In the genomic region with DNA sequence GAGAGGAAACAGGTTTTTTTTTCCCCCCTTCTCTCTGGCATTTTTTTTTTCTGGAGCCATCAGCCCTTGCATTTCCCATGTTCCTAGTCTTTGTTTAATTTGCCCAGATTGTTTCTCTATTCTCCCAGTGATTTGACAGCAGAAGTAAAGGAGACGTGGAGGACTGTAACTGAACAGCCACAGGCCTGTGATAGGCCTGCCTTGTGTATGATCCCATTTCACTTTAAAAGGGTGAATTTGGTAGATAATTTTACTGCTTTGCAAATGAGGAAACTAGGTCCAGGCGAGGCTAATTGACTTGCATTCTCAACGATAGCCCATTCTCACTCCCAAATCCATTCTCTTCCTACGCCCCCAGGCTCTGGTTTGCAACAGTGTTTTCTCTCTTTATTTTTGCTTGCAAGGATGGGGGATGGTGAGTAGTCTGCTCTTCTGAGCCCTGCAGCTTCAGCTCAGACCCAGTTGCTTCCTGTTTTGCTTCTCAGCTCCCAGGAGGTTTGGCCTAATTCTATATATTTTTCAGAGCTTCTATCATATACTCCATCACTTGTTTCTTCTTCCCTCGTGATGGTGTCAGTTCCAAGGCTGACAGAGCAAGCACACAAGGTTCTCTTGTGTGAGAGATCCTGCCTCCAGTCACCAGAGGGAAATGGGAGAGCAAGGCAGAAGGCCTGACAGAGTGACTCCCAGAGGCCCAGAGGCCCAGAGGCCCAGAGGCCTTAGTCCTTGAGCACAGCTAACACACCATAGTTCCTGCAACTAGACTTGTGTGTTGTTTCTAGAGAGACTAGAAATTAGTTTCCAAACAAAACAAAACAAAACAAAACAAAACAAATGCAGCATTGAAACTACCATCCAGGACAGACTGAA, we compare ENCODE assay signal across 8 mouse cellular contexts.
DNase-seq lines count a peak whose midpoint lies in the region; ATAC-seq lines count a peak whose summit lies in the region.

No protein-coding gene starts in this region.

- no peak overlapping the region for H3K4me2 ChIP-seq in hindbrain, embryonic 13.5 days
- H3K4me2 ChIP-seq in stomach, embryonic 14.5 days (replicated peaks; ENCODE audit: low read depth, low read length), result no peak overlapping the region

- H3K36me3 ChIP-seq in hindbrain, embryonic 13.5 days, result no peaks in the 10 kb centered on the region
- no peaks in the 10 kb centered on the region for H3K36me3 ChIP-seq in stomach, embryonic 14.5 days (ENCODE audit: control insufficient read depth, insufficient read depth, low read length)

- peak overlapping the region; percentile 35 for H3K27ac ChIP-seq in hindbrain, embryonic 13.5 days
- H3K27ac ChIP-seq in stomach, embryonic 14.5 days (ENCODE audit: low read length), result peak overlapping the region; percentile 55; the same call in 1 of the 2 replicates

- intact Hi-C loops in left cerebral cortex, postnatal 10 days (cut with DNase I), result no loop called here

- no peak overlapping the region for H3K4me3 ChIP-seq in hindbrain, embryonic 13.5 days
- H3K4me3 ChIP-seq in stomach, embryonic 14.5 days (ENCODE audit: low read depth, low read length), result no peak overlapping the region

- 40% methylated on average over 5 of the region's 5 CpGs for WGBS in hindbrain, embryonic 13.5 days
- 43% methylated on average over 5 of the region's 5 CpGs for WGBS in stomach, embryonic 14.5 days

- H3K9me3 ChIP-seq in hindbrain, embryonic 13.5 days, result no peaks in the 10 kb centered on the region
- no peaks in the 10 kb centered on the region for H3K9me3 ChIP-seq in stomach, embryonic 14.5 days (ENCODE audit: control insufficient read depth, low read depth, low read length)

- peak; percentile 16 to 19 for DNase-seq in cerebellum, postnatal 10 days
- DNase-seq in cerebellum, adult 9-11 months, result no peak
- peak; percentile 3 for DNase-seq in thymus, postnatal 25 days
- no peak for DNase-seq in thymus, postnatal 36 days
- no peak for DNase-seq in right cerebral cortex, postnatal 4 days
- no peak for DNase-seq in left cerebral cortex, postnatal 10 days (ENCODE audit: extremely low spot score in 1 of 2, low spot score in 2 of 2)

- peak; percentile 66 for ATAC-seq in hindbrain, embryonic 13.5 days (ENCODE audit: low FRiP score)
- ATAC-seq in stomach, embryonic 14.5 days (ENCODE audit: insufficient number of reproducible peaks, insufficient read depth, low FRiP score, low read depth), result 0 out of 2 replicates have a peak, but pooled peaks have one; percentile 46

- H3K4me1 ChIP-seq in hindbrain, embryonic 13.5 days (replicated peaks), result peaks cover 32% of the 10 kb centered on the region
- peaks cover 6% of the 10 kb centered on the region; the same call in 1 of the 2 replicates for H3K4me1 ChIP-seq in stomach, embryonic 14.5 days (ENCODE audit: control insufficient read depth, insufficient read depth, low read length)

- H3K27me3 ChIP-seq in hindbrain, embryonic 13.5 days, result no peaks in the 10 kb centered on the region
- H3K27me3 ChIP-seq in stomach, embryonic 14.5 days (ENCODE audit: control insufficient read depth, insufficient read depth, low read length), result no peaks in the 10 kb centered on the region

- H3K9ac ChIP-seq in hindbrain, embryonic 13.5 days, result no peak overlapping the region
- H3K9ac ChIP-seq in stomach, embryonic 14.5 days (replicated peaks; ENCODE audit: low read depth, low read length), result no peak overlapping the region

Comparison
In these comparisons a context has a peak if more than half of its experiments do, and no peak if none do; other contexts are left out.
1. DNase-seq: peak in cerebellum, postnatal 10 days (2 of 2) and thymus, postnatal 25 days (single experiment); none in cerebellum, adult 9-11 months (single experiment), thymus, postnatal 36 days (0 of 2), right cerebral cortex, postnatal 4 days (single experiment) and left cerebral cortex, postnatal 10 days (0 of 2).